Mouse (Mus musculus): ENCODE results near the gene Palmd.

The Palmd gene

DNA sequence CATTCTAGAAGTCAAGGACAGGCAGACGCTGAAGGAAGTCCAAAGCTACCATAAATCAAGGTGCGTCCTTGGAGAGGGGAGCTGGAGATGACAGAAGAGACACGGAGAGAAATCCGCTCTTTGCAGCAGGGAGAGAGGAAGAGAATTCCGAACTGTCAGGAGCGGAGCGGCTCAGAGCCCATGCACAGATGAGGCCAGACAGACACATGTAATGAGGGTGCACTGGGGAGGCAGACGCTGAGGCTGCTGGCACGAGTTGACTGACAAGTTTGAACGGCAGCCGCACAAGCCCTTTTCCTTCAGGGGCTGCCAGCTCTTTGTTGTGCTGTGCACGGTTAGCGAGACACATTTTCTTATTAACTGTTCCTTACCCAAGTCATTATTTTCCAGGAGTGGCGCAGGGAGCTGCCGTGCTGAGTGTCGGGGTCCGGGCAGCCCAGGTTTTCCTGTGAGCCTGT, at the start of gene Palmd:
Palmd (minus strand) TSS at position 448 of the 458 bp plus-strand sequence.
- in situ Hi-C loops (cut with MboI; ENCODE audit: low pct_unique_long_range_greater_than_20kb in 1 of 2, low sequenced_read_pairs in 2 of 2, unreplicated experiment in 1 of 2) = no loop called here

DNA sequence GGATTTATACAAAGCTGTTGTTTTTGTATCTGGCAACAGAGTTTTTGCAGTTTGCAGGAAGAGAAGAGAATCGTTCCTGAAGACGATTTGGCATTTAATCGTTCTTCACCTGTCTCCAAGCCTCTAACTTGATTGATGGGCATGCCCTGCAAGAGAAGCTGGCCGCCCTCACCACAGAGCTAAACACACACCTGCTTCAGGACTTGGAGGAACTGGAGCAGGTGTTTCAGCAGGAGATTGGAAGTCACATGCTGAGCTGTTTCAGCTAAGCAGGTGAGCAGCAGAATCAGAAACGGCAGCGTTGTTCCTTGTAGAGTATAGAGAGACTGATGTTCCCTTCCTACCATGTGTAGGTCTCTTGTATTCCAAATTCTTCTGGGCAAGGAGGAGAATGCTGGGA, 41.4 kb upstream of the Palmd start:
- in situ Hi-C loops (cut with MboI; ENCODE audit: low pct_unique_long_range_greater_than_20kb in 1 of 2, low sequenced_read_pairs in 2 of 2, unreplicated experiment in 1 of 2) = no loop called here

DNA sequence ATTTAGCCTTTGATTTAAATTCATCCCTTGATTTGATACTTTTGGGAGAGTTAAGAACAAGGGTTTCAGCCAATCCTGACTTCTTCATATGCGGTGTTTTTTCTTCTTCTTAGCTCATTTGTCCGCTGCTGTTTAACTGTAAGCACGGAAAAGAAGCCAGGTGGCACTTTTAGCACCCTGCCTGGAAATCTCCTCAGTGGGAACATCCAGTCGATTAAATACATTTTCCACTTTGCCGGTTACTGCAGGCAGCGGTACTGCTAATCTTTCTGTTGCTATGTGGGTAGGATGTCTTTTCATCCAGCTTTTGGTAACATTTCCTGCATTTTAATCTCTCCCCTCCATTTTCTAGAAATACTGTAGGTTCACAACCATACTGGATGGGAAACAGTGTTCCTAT, 38.6 kb upstream of the Palmd start:
- in situ Hi-C loops (cut with MboI; ENCODE audit: low pct_unique_long_range_greater_than_20kb in 1 of 2, low sequenced_read_pairs in 2 of 2, unreplicated experiment in 1 of 2) = no loop called here

DNA sequence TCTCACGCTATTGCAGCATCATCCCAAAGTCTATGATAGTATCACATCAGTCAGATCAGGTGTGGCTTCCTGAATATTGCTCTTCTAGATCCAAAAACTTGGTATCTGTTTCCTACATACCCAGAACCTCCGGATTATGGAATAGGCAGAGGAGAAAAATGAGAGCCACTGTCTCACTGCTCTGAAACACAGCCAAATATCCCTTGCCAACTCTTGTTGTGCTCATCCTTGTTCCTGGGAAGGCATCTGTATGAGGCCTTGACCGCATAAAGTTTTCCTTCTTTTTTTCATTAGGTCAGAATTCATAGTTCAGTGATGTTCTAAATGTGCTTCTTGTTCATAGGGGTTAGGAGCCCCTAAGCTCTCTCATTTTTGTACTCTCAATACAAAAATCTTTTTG, 37.8 kb upstream of the Palmd start:
- in situ Hi-C loops (cut with MboI; ENCODE audit: low pct_unique_long_range_greater_than_20kb in 1 of 2, low sequenced_read_pairs in 2 of 2, unreplicated experiment in 1 of 2) = no loop called here

DNA sequence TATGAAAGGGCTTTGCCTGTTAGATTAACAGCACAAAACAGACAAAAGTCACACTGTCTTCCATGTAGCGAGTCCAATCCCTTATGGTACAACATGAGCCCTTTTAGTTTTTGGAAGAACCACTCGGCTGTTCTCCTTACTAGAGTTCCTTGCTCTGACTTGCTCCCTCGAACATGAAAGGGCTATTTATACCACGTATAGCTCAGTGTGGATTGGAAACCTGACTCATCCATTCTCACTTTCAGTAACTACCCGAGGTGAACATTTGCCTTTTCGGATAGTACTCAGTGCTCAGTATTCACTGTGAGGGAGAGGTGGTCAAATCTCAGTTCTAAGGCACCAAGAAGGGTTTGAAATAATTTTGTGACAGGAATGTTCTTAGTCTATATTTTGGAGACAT, 34.6 kb upstream of the Palmd start:
- in situ Hi-C loops (cut with MboI; ENCODE audit: low pct_unique_long_range_greater_than_20kb in 1 of 2, low sequenced_read_pairs in 2 of 2, unreplicated experiment in 1 of 2) = no loop called here

DNA sequence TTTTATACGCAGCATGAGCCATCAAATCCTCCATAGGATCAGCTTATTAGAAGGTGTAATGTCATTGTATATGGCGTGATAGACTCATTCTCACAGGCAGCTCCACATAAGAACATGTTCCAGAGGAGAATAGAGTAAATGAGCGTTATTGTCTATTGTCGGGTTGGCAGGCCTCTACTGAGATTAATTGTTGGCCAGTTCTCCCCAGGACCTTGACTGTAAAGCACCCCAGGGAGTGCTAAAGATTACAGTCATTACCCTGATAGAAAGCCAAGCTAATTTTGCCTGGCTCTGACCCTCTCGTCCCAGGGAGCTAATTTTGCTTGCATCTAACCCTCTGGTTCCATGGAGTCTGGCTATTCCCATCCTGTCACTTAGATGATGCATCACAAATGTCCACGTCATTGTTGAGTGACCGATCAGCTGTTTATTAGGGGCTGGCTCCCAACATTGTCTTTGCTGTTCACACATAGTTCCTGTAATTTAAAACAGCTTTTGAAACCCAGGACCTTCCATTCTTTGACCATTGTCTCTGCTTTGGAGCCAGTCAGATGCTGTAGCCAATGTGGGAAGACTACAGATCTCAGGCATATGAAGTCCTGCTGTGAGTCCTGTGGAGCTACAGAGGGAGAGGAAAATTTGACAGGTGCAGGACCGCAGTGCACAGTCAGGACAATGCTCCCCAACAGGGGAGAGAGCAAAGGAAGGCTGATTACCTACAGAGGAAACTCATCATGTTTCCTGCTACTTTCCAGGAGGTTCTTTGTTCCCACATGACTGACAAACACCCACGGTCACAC, 33.1 kb upstream of the Palmd start:
- in situ Hi-C loops (cut with MboI; ENCODE audit: low pct_unique_long_range_greater_than_20kb in 1 of 2, low sequenced_read_pairs in 2 of 2, unreplicated experiment in 1 of 2) = no loop called here

DNA sequence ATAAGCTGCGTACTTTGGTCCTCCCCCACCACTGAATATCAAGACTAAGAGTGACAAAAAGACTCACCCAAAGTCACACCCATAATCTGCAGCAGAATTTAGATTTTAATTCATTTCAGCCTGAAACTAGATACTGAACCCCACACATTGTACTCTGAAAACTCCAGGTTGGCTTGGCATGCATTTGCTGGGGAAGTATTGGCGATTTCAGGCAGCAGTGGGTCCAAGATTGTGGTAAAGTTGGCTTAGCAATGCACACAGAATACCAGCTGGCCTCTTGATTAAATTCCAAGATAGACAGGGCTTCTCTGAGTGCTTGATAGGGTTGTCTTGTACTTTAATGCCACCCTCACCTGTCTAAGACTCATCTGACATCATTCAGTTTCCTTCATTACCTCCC, 24.2 kb upstream of the Palmd start:
- in situ Hi-C loops (cut with MboI; ENCODE audit: low pct_unique_long_range_greater_than_20kb in 1 of 2, low sequenced_read_pairs in 2 of 2, unreplicated experiment in 1 of 2) = no loop called here

DNA sequence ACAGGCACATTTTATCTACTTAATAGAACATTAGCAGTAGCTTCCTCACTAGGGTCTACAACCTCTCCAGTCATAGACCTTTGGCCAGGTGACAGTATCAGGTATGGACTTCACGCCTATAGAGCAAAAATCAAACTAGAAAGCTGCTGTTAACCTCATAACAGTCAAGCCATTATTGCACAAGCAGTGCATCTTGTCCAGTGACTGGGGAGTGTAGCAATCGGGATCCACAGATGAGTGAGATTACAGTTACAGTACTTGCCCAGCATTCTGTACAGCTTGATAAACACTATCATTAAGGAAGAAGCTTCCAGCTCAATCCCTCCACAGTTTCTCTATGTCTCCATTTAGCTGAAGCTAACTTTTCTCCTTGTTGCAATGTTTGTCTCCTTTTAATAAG, 22.4 kb upstream of the Palmd start:
- in situ Hi-C loops (cut with MboI; ENCODE audit: low pct_unique_long_range_greater_than_20kb in 1 of 2, low sequenced_read_pairs in 2 of 2, unreplicated experiment in 1 of 2) = no loop called here

DNA sequence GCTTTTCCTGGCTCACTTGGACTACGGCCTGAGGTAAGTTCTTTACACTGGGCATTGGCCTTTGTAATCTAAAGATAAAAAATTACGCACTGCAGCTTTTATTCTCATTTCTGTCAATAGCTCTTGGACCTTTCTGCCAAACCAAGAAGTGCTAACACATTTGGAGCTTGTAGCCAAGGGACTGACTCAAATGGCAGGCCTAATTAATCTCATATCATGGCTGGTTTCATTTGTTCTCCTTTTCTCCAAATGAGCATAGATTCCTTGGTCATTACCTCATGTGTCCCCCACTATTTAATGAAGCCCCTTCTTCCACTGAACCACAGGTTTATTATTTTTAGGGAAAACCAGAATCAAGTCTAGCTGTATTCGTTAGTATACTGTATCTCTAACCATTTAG, 19.4 kb upstream of the Palmd start:
- in situ Hi-C loops (cut with MboI; ENCODE audit: low pct_unique_long_range_greater_than_20kb in 1 of 2, low sequenced_read_pairs in 2 of 2, unreplicated experiment in 1 of 2) = no loop called here

DNA sequence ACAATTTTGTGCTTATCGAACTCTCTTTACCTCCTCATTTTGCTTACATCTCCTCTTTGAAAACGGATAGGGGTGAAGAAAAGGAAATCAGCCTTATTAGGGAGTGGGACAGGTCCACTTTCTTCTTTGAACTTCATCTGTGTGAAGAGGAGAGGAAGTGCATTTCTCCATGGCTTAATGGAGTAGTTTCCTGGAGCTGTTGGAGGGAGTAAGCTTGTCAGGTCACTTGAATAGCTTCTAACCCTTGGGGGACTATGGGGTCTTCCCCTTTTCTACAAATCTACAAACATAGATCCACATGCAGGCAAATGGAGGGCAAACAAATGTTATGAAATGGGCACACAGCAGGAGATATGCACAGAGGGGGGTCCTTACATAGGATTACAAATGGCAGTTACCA, 17.7 kb upstream of the Palmd start:
- in situ Hi-C loops (cut with MboI; ENCODE audit: low pct_unique_long_range_greater_than_20kb in 1 of 2, low sequenced_read_pairs in 2 of 2, unreplicated experiment in 1 of 2) = no loop called here

DNA sequence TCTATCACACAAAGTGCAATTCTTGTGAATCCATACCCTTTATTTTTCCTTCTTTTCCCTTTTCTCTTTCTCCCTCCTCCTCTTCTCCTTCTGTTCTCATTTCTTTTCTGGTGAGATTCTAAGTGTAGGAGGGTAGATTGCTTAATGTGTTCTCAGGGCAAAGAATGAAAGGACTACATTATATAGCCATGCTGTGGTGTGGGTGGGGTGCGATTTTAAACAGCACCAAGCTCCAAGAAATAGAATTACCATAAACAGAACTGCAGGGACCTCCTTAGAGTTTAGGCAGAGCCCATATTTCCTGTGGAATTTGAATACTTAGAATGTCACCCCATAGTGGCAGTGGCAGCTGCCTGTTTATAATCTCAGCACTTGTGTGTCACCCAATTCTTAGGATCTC, 17.0 kb upstream of the Palmd start:
- in situ Hi-C loops (cut with MboI; ENCODE audit: low pct_unique_long_range_greater_than_20kb in 1 of 2, low sequenced_read_pairs in 2 of 2, unreplicated experiment in 1 of 2) = no loop called here

DNA sequence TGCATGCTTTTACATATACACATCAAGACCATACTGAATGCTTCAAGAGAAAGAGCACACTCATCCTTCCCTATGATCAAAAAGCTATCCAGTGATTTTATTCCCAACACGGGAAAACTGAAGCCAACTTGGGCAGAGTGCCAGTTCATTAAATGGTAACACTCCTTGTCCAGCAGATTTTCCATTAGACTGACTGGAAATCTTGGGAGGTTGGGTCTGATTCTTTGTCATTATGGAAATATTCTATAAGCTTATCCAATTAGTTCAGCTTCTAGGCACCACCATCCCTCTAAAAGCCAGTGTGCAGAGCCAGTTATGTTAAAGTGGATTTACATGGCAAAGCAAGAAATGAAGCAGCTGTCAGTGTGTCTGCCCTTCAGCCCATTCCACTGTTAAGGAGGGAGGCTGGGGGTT, 16.3 kb upstream of the Palmd start:
- in situ Hi-C loops (cut with MboI; ENCODE audit: low pct_unique_long_range_greater_than_20kb in 1 of 2, low sequenced_read_pairs in 2 of 2, unreplicated experiment in 1 of 2) = no loop called here

DNA sequence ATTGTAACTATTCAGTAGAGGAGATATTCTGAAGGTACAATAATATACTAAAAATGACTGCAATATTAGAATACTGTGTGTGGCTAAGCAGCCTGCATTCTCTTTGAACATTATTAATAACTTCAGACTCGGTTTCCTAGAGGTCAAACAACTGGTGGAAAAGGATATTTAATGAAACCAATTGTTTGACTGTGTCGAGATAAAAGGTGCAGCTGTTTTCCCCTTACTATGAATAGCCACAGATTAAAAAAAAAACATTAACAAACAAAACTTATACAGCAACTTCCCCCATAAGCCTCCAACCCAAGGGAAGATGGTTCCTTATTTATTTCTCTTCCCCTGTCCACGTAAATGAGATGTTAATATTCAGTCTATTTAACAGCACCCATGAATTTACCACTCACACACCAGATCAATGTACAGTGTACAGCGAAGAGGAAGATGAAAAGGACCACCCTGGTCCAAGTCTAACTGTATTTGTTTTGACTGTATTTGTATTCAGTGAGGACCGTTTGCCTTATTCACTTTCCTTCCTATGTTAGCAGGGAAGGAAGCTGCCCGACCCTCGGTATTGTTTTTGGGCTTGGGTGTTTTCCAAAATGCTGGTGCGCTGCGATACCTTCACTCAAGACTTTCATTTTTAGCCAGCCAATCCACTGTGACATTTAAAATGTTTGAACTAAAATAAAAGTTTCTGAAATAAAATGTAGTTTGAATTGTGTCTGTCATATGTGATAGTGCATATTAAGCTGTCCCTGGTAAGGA, 13.2 kb upstream of the Palmd start:
- in situ Hi-C loops (cut with MboI; ENCODE audit: low pct_unique_long_range_greater_than_20kb in 1 of 2, low sequenced_read_pairs in 2 of 2, unreplicated experiment in 1 of 2) = no loop called here

DNA sequence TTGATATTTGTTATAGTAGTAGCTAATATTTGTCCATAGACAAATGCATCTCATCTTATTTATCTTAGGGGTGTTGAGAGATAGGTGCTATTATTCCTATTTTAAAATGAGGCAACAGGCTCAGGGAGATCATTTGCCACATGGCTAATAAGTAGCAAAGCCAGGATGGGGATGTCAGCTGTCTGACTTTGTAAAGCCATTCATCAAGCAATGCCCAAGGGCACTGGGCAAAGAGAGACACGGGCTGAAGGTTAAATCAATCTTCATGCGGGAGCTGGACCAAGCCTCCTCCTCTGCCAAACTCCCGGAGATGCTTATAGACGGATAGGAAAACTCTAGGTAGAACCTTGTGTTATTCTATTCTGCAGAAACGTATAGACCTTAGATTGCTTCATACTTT, 999 bp upstream of the Palmd start:
- in situ Hi-C loops (cut with MboI; ENCODE audit: low pct_unique_long_range_greater_than_20kb in 1 of 2, low sequenced_read_pairs in 2 of 2, unreplicated experiment in 1 of 2) = no loop called here

DNA sequence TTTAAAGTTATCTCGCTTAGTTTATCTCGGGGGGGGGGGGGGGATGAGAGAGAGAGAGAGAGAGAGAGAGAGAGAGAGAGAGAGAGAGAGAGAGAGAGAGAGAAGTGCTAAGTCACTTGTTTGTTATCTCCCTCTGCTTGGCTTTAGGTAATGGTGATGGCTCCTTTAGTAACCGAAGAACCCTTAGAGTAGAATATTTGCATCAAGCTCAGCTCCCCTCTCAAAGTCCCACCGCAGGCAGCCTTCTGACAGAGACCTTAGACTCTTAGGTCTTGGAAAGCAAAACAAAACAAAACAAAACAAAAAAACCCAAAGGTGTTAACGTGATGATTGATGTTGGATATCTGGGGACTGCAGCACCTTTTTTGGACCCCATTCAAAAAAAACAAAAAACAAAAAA, 216 bp upstream of the Palmd start:
- in situ Hi-C loops (cut with MboI; ENCODE audit: low pct_unique_long_range_greater_than_20kb in 1 of 2, low sequenced_read_pairs in 2 of 2, unreplicated experiment in 1 of 2) = no loop called here

DNA sequence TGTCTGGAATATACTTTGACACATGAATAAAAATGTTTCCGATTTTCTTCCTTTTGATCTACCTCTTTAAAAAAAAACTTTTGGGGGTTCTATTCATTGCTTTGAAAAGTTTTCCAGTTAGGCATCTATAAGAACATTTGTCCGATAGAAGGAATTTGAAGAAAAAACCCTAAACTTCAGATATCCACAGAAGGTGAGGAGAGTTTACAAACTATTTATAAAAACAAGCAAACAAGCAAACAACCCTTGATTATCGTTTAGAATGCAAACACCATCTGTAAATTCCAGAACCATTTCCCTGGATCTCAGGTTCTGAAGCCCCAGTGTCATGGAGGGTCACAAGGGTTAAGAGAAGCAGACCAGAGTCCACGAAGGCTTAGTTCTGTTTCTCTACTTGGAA, 820 bp downstream of the Palmd start, which contains the start of gene 4930455H04Rik:
4930455H04Rik (plus strand) TSS at position 301 of the 400 bp plus-strand sequence.
- in situ Hi-C loops (cut with MboI; ENCODE audit: low pct_unique_long_range_greater_than_20kb in 1 of 2, low sequenced_read_pairs in 2 of 2, unreplicated experiment in 1 of 2) = no loop called here

DNA sequence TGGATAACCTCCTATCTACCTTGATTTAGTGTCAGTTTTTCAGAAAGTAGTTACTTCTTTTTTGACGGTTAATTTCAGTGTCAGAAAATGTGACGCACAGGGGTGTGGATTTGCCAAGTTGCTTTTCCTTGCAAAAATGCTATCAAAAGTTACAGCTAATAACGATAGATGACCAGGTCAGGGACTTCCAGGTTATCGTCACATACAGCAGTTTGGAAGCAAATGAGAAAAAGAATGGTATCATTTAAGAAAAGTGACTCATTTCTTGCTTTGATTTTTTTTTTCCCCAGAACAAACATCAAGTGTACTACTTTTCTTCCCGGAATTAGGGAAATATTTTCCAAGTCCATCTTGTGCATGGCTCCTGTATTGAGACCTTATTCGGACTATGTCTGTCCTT, 1.4 kb downstream of the Palmd start:
- in situ Hi-C loops (cut with MboI; ENCODE audit: low pct_unique_long_range_greater_than_20kb in 1 of 2, low sequenced_read_pairs in 2 of 2, unreplicated experiment in 1 of 2) = no loop called here

DNA sequence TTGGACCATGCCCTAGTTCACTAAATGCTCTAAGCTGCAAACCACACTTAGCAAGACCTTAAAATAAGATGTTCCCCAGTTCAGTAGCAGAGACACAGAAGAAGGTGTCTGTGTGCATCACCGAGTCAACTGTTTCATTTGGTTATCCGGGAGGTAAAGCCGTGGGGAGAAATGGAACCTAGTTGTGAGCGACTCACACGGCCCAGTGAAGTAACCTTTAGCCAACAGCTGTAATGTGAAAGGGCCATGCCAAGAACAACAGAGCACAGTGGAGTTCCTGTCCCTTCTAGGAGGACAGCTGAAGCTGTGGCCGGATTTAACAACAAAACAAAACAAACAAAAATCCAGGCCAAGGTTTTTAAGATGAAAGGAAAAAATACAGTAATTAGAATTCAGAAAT, 2.0 kb downstream of the Palmd start:
- in situ Hi-C loops (cut with MboI; ENCODE audit: low pct_unique_long_range_greater_than_20kb in 1 of 2, low sequenced_read_pairs in 2 of 2, unreplicated experiment in 1 of 2) = no loop called here

DNA sequence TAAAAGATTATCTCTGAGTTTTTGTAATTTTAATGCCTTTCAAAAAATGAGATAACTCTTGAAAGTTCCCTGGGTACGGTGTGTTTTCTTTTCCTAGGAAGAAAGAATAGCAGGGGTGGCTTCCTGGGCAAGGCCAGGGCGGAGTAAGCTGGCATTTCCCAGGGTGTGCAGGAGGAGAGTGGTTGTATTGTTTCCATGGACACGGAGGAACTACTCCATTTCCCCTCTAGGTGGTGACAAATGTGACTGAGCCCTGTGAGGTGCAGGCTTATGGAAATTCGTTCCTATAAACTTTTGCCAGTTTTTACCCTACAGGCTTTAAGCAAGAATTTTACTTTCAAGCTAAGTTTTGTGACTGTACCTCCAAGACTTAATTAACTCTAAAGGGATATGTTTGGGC, 2.6 kb downstream of the Palmd start:
- in situ Hi-C loops (cut with MboI; ENCODE audit: low pct_unique_long_range_greater_than_20kb in 1 of 2, low sequenced_read_pairs in 2 of 2, unreplicated experiment in 1 of 2) = no loop called here

DNA sequence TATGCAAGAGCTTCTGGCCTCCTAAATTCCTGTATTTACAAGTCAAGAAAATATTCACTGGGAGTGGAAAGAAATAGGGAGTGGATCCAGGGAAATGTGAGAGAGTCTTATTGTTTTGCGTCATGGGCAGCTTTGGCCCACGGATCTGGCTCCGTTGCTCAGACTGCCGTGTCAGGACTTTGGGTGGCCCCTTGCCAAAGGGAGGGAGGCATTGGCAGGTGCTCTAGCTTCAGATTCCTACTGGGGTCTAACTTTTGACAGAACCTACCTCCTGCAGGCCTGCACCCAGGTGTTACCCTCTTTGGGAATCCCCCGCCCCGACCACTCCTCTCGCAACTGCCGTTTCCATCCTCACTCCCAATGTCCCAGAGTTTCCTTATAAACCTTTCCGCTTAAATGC, 4.4 kb downstream of the Palmd start:
- in situ Hi-C loops (cut with MboI; ENCODE audit: low pct_unique_long_range_greater_than_20kb in 1 of 2, low sequenced_read_pairs in 2 of 2, unreplicated experiment in 1 of 2) = no loop called here

Measured in mouse embryonic stem cell (cell line).